Mouse (Mus musculus): ENCODE results near the gene Csnk1g1.

GRCm38 (mm10) chr9:66061656-66062055 is 152.9 kb downstream of the Csnk1g1 start:
- TF ChIP-seq CTCF (IDR thresholded peaks at IDR 0.05; ENCODE audit: low read depth) (no peak), EP300 (IDR thresholded peaks at IDR 0.05; ENCODE audit: low read depth) (no peak)

Measured in liver, postnatal 0 days (tissue).